Mouse (Mus musculus) liver, embryonic 13.5 days (tissue): Measurements from ENCODE around the gene Aatk. TPM values are rescaled to one million over a fixed set of nuclear protein-coding genes. Genes with fewer than 3 reads are reported as not detected.

Experiments
- ATAC-seq: fragments of 200-750 bp; cut with Nextera tagmentation; 2 replicates; pipeline ENCODE4 v1.8.0; 2017; ENCODE audit warnings: low read depth, mild to moderate bottlenecking, moderate number of reproducible peaks, moderate library complexity
- DNase-seq: peaks from one replicate; pipeline ENCODE4 v3.0.0; 2022
- H3K27ac ChIP-seq: fragments of 300-500 bp; sonication (generic); 2 replicates; pipeline ENCODE4 v1.5.1; 2015; ENCODE audit warnings: moderate library complexity, mild to moderate bottlenecking, inconsistent platforms
- H3K27me3 ChIP-seq: fragments of 300-500 bp; sonication (generic); 2 replicates; pipeline ENCODE4 v1.6.1; 2015; ENCODE audit warnings: mild to moderate bottlenecking, inconsistent platforms
- H3K36me3 ChIP-seq: fragments of 300-500 bp; sonication (generic); 2 replicates; pipeline ENCODE4 v1.6.1; 2015; ENCODE audit warnings: mild to moderate bottlenecking, inconsistent platforms
- H3K4me1 ChIP-seq: fragments of 300-500 bp; sonication (generic); replicated peaks from 2 replicates; pipeline ENCODE4 v1.6.1; 2015; ENCODE audit warnings: inconsistent platforms
- H3K4me2 ChIP-seq: fragments of 300-500 bp; sonication (generic); 2 replicates; pipeline ENCODE4 v1.6.1; 2015; ENCODE audit warnings: inconsistent platforms, mild to moderate bottlenecking, moderate library complexity
- H3K4me3 ChIP-seq: fragments of 300-500 bp; sonication (generic); replicated peaks from 2 replicates; pipeline ENCODE4 v1.5.1; 2015; ENCODE audit warnings: mild to moderate bottlenecking, inconsistent platforms
- H3K9ac ChIP-seq: fragments of 300-500 bp; sonication (generic); 2 replicates; pipeline ENCODE4 v1.6.1; 2015; ENCODE audit warnings: mild to moderate bottlenecking, inconsistent platforms
- H3K9me3 ChIP-seq: fragments of 300-500 bp; sonication (generic); replicated peaks from 2 replicates; pipeline ENCODE4 v1.6.1; 2016; ENCODE audit warnings: inconsistent platforms
- WGBS: fragments of 180-500 bp; shearing (Covaris S2); methylation state at CpG from one replicate; pipeline ENCODE4 v1.1.7; 2015; ENCODE audit not compliant: insufficient replicate concordance; 5-methylcytosine and 5-hydroxymethylcytosine counted together
- microRNA counts: library from miRNA; unstranded; fragments of <30 nt; microRNA quantifications from one replicate; lab custom pipeline; 2016
- microRNA-seq: library from miRNA; unstranded; fragments of <30 nt; microRNA quantifications from one replicate; pipeline ENCODE4, GENCODE M21; 2016
- polyA plus RNA-seq: library from polyadenylated mRNA; unstranded; fragments of >200 nt; fragmentation: Nextera tagmentation; extraction: Ambion mirVana; gene quantifications from 2 replicates; pipeline ENCODE4 v1.2.1, GENCODE M21; 2015

Gene Aatk
- polyA plus RNA-seq, 1 experiment from 2014 or later, result 0.32 TPM

GRCm38 (mm10) chr11:119967401-119967800, 79.6 kb downstream of the Aatk start:
- Histone ChIP-seq H3K4me1 (peaks cover 8% of the 10 kb centered on the region; the same call in 1 of the 2 replicates), H3K36me3 (peaks cover 1% of the 10 kb centered on the region), H3K27me3 (no peaks in the 10 kb centered on the region), H3K9ac (no peak overlapping the region), H3K4me3 (no peak overlapping the region), H3K4me2 (no peak overlapping the region), H3K9me3 (no peaks in the 10 kb centered on the region), H3K27ac (no peak overlapping the region)
- ATAC-seq (no peak), DNase-seq (no peak)
- 73% methylated on average over 8 of the region's 8 CpGs for WGBS

GRCm38 (mm10) chr11:119966294-119966693, 80.7 kb downstream of the Aatk start:
- Histone ChIP-seq H3K4me2 (no peak overlapping the region), H3K27ac (no peak overlapping the region), H3K27me3 (no peaks in the 10 kb centered on the region), H3K4me1 (peaks cover 8% of the 10 kb centered on the region; the same call in 1 of the 2 replicates), H3K4me3 (no peak overlapping the region), H3K9ac (no peak overlapping the region), H3K9me3 (no peaks in the 10 kb centered on the region), H3K36me3 (no peaks in the 10 kb centered on the region; the same call in none of the 2 replicates)
- ATAC-seq (no peak), DNase-seq (no peak)
- 64% methylated on average over 6 of the region's 6 CpGs for WGBS

- no peak overlapping the region for H3K27ac ChIP-seq
- WGBS, result 51% methylated on average over 9 of the region's 9 CpGs
- no peaks in the 10 kb centered on the region for H3K9me3 ChIP-seq
Measured at GRCm38 (mm10) chr11:119965053-119965452, 81.9 kb downstream of the Aatk start.

GRCm38 (mm10) chr11:119961511-119961910, 85.5 kb downstream of the Aatk start:
- Histone ChIP-seq H3K4me1 (0 out of 2 replicates have a peak, but pooled peaks cover 5% of the 10 kb centered on the region), H3K27me3 (no peaks in the 10 kb centered on the region), H3K27ac (no peak overlapping the region), H3K9me3 (no peaks in the 10 kb centered on the region), H3K4me2 (no peak overlapping the region), H3K36me3 (no peaks in the 10 kb centered on the region; the same call in none of the 2 replicates), H3K9ac (no peak overlapping the region), H3K4me3 (no peak overlapping the region)
- no peak for ATAC-seq
- no peak for DNase-seq
- WGBS, result 71% methylated on average over 3 of the region's 3 CpGs

More at GRCm38 (mm10) chr11:119965053-119965452, 81.9 kb downstream of the Aatk start:
- Histone ChIP-seq H3K4me1 (peaks cover 5% of the 10 kb centered on the region; the same call in 1 of the 2 replicates), H3K36me3 (no peaks in the 10 kb centered on the region; the same call in none of the 2 replicates), H3K4me3 (no peak overlapping the region), H3K9ac (no peak overlapping the region), H3K27me3 (no peaks in the 10 kb centered on the region), H3K4me2 (no peak overlapping the region)
- DNase-seq, result no peak
- no peak for ATAC-seq

- H3K9ac ChIP-seq, result no peak overlapping the region
- H3K4me2 ChIP-seq, result no peak overlapping the region
- no peaks in the 10 kb centered on the region; the same call in 1 of the 2 replicates for H3K36me3 ChIP-seq
- no peak for ATAC-seq
- peaks cover 14% of the 10 kb centered on the region for H3K4me1 ChIP-seq
- H3K9me3 ChIP-seq, result no peaks in the 10 kb centered on the region
- H3K27ac ChIP-seq, result no peak overlapping the region
- H3K4me3 ChIP-seq, result no peak overlapping the region
- DNase-seq, result no peak
- no peaks in the 10 kb centered on the region for H3K27me3 ChIP-seq
- 54% methylated on average over 6 of the region's 6 CpGs for WGBS
Measured at GRCm38 (mm10) chr11:119960671-119961070, 86.3 kb downstream of the Aatk start.

GRCm38 (mm10) chr11:119959714-119960113, 87.3 kb downstream of the Aatk start:
- no peak for ATAC-seq
- WGBS, result 54% methylated on average over 4 of the region's 4 CpGs
- Histone ChIP-seq H3K4me2 (no peak overlapping the region), H3K36me3 (no peaks in the 10 kb centered on the region; the same call in 1 of the 2 replicates), H3K4me1 (peaks cover 23% of the 10 kb centered on the region), H3K9ac (no peak overlapping the region), H3K27me3 (no peaks in the 10 kb centered on the region), H3K4me3 (no peak overlapping the region), H3K27ac (no peak overlapping the region), H3K9me3 (no peaks in the 10 kb centered on the region)
- DNase-seq, result no peak

GRCm38 (mm10) chr11:119958856-119959255, 88.1 kb downstream of the Aatk start:
- Histone ChIP-seq H3K9ac (no peak overlapping the region), H3K4me3 (no peak overlapping the region), H3K4me2 (no peak overlapping the region), H3K9me3 (no peaks in the 10 kb centered on the region), H3K4me1 (peaks cover 32% of the 10 kb centered on the region), H3K36me3 (no peaks in the 10 kb centered on the region; the same call in 1 of the 2 replicates), H3K27me3 (no peaks in the 10 kb centered on the region), H3K27ac (no peak overlapping the region)
- no peak for ATAC-seq
- WGBS, result 43% methylated on average over 7 of the region's 7 CpGs
- DNase-seq, result no peak

MicroRNAs encoded within 50 kb of the gene (microRNA counts, 519-probe panel; counts per million panel counts)
- 114 counts per million for microRNA mmu-miR-338-3p (lab: Ali Mortazavi, UCI)
- microRNA mmu-miR-338-5p (lab: Ali Mortazavi, UCI), result 114 counts per million

Small RNA genes lying within 50 kb of the gene (microRNA-seq; reads per million reads assigned to microRNA genes)
- gene Gm25948 (not detected), gene Mir3065 (not detected), gene Mir338 (not detected)

Other genes starting within 250 kb of the Aatk start
- 37.4 and 37.6 TPM in 2 replicates for gene Chmp6, start 133.7 kb downstream of the Aatk start, polyA plus RNA-seq
- gene Baiap2, start 104.4 kb downstream of the Aatk start, polyA plus RNA-seq, result 5.1 and 5.5 TPM in 2 replicates
- 4.8 and 5.1 TPM in 2 replicates for gene Cep131, start 39.7 kb upstream of the Aatk start, polyA plus RNA-seq
- gene Tepsin, start 51.6 kb upstream of the Aatk start, polyA plus RNA-seq, result 5.2 and 6.9 TPM in 2 replicates
- 46.5 and 52.1 TPM in 2 replicates for gene Ndufaf8, start 51.8 kb upstream of the Aatk start, polyA plus RNA-seq
- gene Slc38a10, start 104.2 kb upstream of the Aatk start, polyA plus RNA-seq, result 35.5 and 38.3 TPM in 2 replicates
- 1.3 and 1.4 TPM in 2 replicates for gene Bahcc1, start 185.8 kb upstream of the Aatk start, polyA plus RNA-seq